Mouse (Mus musculus): ENCODE data around the gene Olfr648.

GRCm38 (mm10) chr7:104191275-104191674 lies 8.1 kb upstream of the Olfr648 start:
- TF ChIP-seq CTCF (IDR thresholded peaks at IDR 0.05; ENCODE audit: extremely low read depth, insufficient read length, insufficient replicate concordance, low read depth, low read length), result no peak
- TF ChIP-seq POLR2A (IDR thresholded peaks at IDR 0.05; ENCODE audit: low read depth, low read length), result no peak
